Mouse (Mus musculus): ENCODE results near the gene Zfp583.
"Not testable (repeated sequence)": the region's sequence is repeated elsewhere in the genome, so short reads cannot be mapped to it uniquely, and the experiment has no call there.

The Zfp583 gene

DNA sequence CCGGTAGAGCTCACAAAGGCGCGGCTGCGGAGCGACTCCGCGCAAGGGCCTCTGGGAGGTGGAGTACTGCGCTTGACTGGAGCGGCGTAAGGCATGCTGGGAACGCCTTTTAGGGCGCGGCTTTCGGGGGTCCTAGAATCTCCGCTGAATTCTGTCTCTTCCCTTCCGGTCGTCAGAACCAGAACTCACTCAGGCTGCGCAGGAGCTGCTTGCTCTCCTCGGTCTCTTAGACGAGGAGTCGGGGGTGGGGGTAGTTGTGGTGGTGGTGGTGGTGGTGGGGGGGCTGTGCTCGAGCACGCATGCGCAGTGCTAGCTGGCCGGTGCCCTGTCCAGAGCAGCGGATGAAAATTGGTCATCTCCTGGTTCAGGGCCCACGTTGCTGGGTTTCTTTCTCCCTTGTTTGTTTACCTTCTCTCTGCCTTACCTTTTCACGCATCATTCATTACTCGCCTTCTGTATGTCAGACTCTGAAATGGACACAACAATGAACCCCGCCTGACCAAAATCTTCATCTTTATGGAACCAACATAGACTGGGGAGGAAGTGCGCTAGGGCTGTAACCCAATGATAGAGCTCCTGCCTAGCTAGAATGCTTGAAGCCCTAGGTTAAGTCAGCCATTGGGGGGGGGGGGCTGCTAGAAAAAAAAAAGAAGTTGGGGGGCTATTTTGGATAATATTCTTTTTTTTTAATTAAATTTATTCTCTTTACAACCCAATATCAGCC is at the start of gene Zfp583:
Gene Zfp583 (minus strand): TSS at position 53 of the 724 bp plus-strand sequence.
- DNase-seq (ENCODE audit: low spot score in 2 of 2), result peak; percentile 77 to 80

DNA sequence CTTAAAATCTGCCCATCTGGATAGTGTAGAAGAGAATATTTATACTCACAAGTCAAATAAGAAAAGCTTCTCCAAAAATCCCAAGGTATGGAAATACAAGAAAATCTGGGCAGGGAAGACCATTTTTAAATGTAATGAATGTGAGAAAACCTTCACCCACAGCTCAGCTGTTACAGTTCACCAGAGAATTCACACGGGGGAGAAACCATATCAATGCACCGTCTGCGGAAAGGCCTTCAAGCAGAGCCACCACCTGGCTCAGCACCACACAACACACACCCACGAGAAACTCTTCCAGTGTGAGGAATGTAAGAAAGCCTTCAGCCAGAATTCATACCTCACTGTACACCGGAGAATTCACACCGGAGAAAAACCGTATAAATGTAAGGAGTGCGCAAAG is 47.4 kb upstream of the Zfp583 start:
- DNase-seq (ENCODE audit: low spot score in 2 of 2), result no peak

- DNase-seq (ENCODE audit: low spot score in 2 of 2), result no peak
These were observed 41.9 kb upstream of the Zfp583 start for GRCm38 (mm10) chr7:6372993-6373392.

GRCm38 (mm10) chr7:6369460-6369859 is 38.4 kb upstream of the Zfp583 start:
- no peak for DNase-seq (ENCODE audit: low spot score in 2 of 2)

GRCm38 (mm10) chr7:6368146-6368545 is 37.1 kb upstream of the Zfp583 start:
- DNase-seq (ENCODE audit: low spot score in 2 of 2), result not testable (repeated sequence)

DNA sequence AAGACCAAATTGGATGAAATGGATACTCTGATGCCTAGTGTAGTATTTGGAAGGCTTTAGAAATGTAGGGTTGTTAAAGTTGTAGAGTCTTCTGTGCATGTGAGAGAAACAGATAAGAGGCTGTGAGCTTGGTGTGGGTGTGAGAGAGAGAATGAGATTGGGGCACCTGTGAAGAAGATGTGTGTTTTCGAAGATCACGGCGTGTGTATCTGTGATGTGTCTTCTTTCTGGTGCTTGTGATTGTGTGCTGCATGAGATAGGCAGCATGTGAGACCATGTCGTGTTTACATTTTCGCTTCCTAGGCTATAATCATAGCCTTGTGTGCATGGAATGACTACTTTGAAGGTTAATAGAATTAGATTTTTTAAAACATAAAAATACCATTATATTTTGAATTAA is 36.1 kb upstream of the Zfp583 start:
- DNase-seq (ENCODE audit: low spot score in 2 of 2), result no peak

DNA sequence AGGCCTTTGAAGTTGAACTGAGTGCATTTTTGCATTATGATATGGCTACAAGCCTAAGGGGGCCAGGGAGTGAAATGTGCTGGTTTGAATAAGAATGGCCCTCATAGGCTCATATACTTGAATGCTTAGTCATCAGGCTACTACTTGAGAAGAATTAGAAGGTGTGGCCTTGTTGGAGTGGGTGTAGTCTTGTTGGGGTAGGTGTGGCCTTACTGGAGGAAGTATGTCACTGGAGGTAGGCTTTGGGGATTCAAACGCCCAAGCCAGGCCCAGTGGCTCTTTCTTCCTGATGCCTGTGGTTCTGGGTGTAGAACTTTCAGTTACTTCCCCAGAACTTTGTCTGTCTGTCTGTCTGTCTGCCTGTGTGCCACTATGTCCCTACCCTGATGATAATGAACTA is 33.7 kb upstream of the Zfp583 start:
- no peak for DNase-seq (ENCODE audit: low spot score in 2 of 2)

DNA sequence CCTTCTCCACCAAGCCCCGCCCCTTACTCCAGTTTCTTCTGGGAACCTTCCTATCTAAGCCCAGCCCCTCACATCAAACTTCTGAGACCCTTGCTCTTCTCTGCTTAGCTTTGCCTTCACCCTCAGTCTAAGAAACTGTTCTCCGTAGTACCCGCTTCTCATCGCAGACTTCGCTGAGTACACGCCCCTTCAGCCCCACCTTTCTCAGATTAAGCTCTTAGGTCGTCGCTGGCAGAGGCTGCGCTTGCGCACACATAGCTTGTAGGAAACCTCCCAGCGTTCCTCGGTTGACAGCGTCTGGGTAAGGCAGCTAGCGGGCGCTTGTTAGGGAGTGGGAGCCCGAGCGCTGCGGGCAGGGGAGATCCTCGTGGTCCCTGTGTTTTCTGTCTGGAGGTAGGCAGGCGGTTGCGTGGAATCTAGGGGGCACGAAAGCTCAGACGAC is 32.0 kb upstream of the Zfp583 start, which contains the start of gene Zfp78:
Gene Zfp78 (plus strand): TSS at position 234 of the 442 bp plus-strand sequence.
- DNase-seq (ENCODE audit: low spot score in 2 of 2), result peak in 1 of 2 experiments; percentile 76

DNA sequence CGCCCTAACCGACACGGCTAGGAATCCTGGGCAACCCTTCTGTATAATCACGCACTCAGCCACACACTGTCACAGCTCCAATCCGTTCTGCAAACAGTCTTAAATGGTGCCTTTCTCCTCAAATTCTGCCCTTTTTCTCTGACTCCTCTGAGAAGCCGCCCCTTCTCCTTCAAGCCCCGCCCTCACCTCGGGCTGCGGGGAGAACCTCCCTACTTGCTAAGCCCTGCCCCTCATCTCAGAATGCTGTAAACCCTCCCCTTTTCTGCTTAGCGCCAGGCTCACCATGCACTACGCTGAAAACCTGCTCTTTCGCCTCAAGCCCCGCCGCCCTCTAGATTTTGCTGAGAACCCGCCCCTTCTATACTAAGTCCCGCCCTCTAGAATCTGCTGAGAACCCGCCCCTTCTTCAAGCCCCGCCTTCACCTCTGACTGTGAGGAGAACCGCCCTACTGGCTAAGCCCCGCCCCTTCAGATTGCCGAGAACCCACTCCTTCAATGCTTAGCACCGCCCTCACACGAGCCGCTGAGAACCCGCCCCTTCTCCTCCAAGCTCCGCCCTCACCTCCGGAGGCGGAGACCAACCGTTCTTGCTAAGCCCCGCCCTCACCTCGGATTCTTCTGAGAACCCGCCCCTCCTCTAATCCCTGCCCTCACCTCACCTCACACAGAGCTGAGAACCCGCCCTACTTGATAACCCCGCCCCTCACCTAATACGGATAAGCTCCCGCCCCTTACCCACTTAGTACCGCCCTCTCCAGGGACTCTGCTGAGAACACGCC is 31.4 kb upstream of the Zfp583 start:
- DNase-seq (ENCODE audit: low spot score in 2 of 2), result peak; percentile 98 to 99

- no peak for DNase-seq (ENCODE audit: low spot score in 2 of 2)
These were observed 30.7 kb upstream of the Zfp583 start for GRCm38 (mm10) chr7:6361756-6362155.

DNA sequence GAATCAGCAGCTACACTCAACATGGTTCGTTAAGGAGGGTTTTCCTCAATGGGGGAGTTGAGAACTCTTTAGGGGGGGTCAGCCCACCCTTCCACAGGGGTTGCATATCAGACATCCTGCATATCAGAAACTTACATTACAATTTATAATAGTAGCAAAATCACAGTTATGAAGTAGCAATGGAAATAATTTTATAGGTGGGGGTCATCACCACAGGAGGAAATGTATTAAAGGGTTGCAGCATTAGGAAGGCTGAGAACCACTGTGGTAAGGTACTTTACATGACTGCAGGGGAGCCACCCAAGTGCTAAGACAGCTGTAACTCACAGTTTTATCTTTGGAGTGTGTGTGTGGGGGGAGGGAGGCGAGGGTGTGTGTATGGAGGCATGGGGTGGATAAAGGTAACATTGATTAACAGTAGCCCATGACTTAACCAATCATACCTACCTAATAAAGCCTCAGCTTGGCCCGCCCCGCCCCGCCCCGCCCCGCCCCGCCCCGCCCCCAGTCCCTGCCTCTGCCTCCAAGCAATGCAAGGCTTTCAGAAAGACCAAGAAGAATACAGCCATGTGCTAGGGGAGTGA is 29.5 kb upstream of the Zfp583 start:
- no peak for DNase-seq (ENCODE audit: low spot score in 2 of 2)

- no peak for DNase-seq (ENCODE audit: low spot score in 2 of 2)
These were observed 28.0 kb upstream of the Zfp583 start for GRCm38 (mm10) chr7:6358937-6359590.

DNA sequence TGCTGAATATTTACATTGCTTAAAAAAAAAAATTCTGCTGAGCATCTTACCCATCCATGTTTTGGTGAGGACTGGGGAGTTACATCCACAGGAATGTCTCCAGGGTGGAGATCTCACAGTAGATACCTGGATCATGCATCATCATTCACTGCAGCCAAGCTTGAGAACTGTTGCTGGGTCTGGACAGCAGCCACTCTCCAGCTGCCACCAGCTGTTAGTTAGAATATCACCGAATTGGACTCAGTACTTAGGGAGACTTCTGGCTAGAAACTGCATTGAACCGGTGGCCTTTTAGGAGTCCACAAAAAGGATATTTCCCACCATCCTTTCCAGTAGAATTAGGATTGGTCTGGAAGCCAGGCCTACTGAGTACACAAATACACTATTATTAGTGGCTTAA is 27.0 kb upstream of the Zfp583 start:
- DNase-seq (ENCODE audit: low spot score in 2 of 2), result no peak

DNA sequence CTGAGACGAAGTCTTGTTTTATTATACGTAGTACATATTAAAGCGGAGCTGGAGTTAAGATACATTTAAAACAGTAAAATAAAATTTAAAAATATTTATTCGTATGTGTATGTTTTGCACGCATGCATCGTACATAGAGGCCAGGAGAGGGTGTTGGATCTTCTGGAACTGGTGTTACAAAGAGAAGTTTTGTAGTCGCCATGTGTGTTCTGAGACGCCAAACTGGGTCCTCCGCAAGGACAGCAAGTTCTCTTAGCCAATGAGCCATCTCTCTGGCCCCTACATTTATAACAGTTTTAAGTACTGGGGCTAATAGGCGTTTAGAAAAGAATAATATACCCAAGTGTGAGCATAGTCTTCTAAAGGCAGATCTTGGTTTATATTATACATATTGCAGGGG is 13.0 kb upstream of the Zfp583 start:
- DNase-seq (ENCODE audit: low spot score in 2 of 2), result no peak

- peak in 1 of 2 experiments; percentile 19 for DNase-seq (ENCODE audit: low spot score in 2 of 2)
These were observed 12.5 kb upstream of the Zfp583 start, which contains the start of gene Gm3854 for GRCm38 (mm10) chr7:6343501-6344071. Gene Gm3854 (plus strand): TSS chr7:6343759.

DNA sequence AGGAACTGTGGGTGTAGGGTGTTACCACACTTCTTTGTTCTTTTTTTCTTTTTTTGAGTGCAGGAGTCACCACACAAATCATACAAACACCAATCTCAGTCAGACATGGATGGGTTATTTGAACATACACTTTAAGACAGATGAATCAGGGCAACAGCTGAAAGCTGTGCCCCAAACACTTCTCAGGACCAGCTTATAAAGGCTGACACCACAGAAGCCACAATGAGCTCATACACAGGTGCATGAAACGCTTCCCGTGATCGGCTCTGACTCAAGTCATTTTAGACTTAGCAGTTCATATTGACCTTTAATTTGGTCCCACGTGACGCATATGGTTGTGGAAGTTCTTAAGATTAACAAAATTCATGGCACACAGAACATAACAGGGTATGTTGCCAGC is 8.8 kb upstream of the Zfp583 start:
- DNase-seq (ENCODE audit: low spot score in 2 of 2), result no peak

GRCm38 (mm10) chr7:6330458-6331232 is 440 bp downstream of the Zfp583 start:
- DNase-seq (ENCODE audit: low spot score in 2 of 2), result no peak

DNA sequence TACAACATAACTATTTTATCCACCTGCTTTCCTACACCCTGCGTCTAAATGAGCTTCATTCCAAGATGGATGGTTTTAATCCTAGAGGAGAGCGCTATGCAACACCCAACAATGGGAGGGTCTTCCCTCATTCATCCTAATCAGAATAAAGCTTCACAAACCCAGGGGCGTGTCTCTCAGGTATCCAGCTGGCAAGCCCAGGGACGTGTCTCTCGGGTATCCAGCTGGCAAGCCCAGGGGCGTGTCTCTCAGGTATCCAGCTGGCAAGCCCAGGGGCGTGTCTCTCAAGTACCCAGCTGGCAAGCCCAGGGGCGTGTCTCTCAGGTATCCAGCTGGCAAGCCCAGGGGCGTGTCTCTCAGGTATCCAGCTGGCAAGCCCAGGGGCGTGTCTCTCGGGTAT is 30.3 kb downstream of the Zfp583 start:
- not testable (repeated sequence) for DNase-seq (ENCODE audit: low spot score in 2 of 2)

- not testable (repeated sequence) for DNase-seq (ENCODE audit: low spot score in 2 of 2)
These were observed 40.0 kb downstream of the Zfp583 start for GRCm38 (mm10) chr7:6291121-6291520.

GRCm38 (mm10) chr7:6286921-6287531 is 44.1 kb downstream of the Zfp583 start:
- DNase-seq (ENCODE audit: low spot score in 2 of 2), result no peak
